Mouse (Mus musculus) heart, embryonic 16.5 days (tissue): ENCODE results near the gene Cby3. TPM values are rescaled to one million over a fixed set of nuclear protein-coding genes. Genes with fewer than 3 reads are reported as not detected.
A peak's percentile ranks its signal among the peaks of the same experiment; 100 is the strongest.

Source experiments
- microRNA counts: library from miRNA; unstranded; fragments of <30 nt; microRNA quantifications from one replicate; lab custom pipeline; 2016
- microRNA-seq: library from miRNA; unstranded; fragments of <30 nt; microRNA quantifications from one replicate; pipeline ENCODE4, GENCODE M21; 2017
- polyA plus RNA-seq: library from polyadenylated mRNA; unstranded; fragments of >200 nt; fragmentation: Nextera tagmentation; extraction: Ambion mirVana; gene quantifications from 2 replicates; pipeline ENCODE4 v1.2.1, GENCODE M21; 2015

The Cby3 gene
- polyA plus RNA-seq, 1 experiment from 2014 or later, result not detected

MicroRNAs encoded within 50 kb of the gene (microRNA counts, 519-probe panel; counts per million panel counts)
- 2,373 counts per million, percentile 52 among the panel's probes with 10 or more counts for microRNA mmu-miR-804 (lab: Ali Mortazavi, UCI)

Small RNA genes within 50 kb of the gene (microRNA-seq; reads per million reads assigned to microRNA genes)
- not detected for gene Mir804

Other genes starting within 250 kb of the Cby3 start
- 34.0 and 34.1 TPM in 2 replicates for gene Tbc1d9b, start 223.1 kb upstream of the Cby3 start, polyA plus RNA-seq
- gene Mrnip, start 180.0 kb upstream of the Cby3 start, polyA plus RNA-seq, result 9.4 and 9.6 TPM in 2 replicates
- 261 and 264 TPM in 2 replicates for gene Sqstm1, start 143.6 kb upstream of the Cby3 start, polyA plus RNA-seq
- 11.8 and 29.2 TPM in 2 replicates for gene Mgat4b, start 143.6 kb upstream of the Cby3 start, polyA plus RNA-seq
- gene Ltc4s, start 115.8 kb upstream of the Cby3 start, polyA plus RNA-seq, result 1.5 and 2.3 TPM in 2 replicates
- gene Maml1, start 62.2 kb upstream of the Cby3 start, polyA plus RNA-seq, result 2.6 and 3.0 TPM in 2 replicates
- 264 and 274 TPM in 2 replicates for gene Canx, start 28.8 kb upstream of the Cby3 start, polyA plus RNA-seq
- gene Hnrnph1, start 22.5 kb downstream of the Cby3 start, polyA plus RNA-seq, result 229 and 252 TPM in 2 replicates
- gene Rufy1, start 76.7 kb downstream of the Cby3 start, polyA plus RNA-seq, result 31.1 and 33.4 TPM in 2 replicates
- 8.2 and 9.8 TPM in 2 replicates for gene Adamts2, start 247.6 kb downstream of the Cby3 start, polyA plus RNA-seq